Mouse (Mus musculus) cerebellum, adult 9-10 months (tissue): Measurements from ENCODE around the gene Siae.

Source experiments
- DNase-seq: peaks from one replicate; pipeline ENCODE4 v3.0.0; 2022

Siae gene

DNA sequence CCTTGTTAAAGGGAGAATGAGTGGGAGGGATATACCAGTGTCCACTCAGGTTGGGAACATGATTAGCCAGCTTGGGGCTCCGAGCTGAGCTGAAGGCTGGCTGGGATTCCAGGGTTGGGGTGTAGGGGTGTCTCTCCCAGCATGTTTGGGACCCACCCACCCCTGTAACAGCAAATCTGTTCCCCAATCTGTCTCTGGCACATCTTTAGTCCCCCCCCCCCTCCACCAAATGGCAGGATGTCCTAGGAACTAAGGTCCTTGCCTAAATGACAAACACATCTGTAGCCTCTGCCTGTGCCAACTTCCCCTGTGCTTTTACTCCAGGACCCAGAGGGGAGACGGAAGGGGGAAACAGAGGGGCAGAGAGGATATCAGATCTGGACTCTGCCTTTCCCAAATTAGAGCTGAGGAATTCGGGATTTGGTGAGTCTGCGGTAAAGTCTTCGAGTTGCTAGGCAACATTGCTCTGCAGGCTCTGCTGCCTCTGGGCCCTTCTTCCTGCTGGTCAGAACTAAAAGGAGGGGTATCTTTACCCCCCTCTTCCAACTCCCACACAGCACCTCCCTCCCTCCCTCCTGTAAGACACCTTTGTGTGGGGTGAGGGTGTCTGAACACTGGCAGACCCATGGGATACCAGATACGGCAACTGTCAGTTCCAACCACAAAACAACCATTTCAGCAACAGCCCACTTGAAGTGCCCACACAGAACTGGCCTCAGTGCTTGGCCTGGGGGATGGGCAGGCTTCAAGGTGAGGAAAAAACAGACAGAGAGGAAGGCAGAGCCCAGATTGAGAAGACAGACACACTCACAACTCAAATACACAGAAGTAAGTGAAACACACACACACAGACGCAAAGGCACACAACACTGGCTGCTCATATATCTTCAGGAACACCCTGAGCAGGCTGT, at the start of gene Siae:
Gene Siae (plus strand): TSS at position 861 of the 911 bp plus-strand sequence.
- no peak for DNase-seq

DNA sequence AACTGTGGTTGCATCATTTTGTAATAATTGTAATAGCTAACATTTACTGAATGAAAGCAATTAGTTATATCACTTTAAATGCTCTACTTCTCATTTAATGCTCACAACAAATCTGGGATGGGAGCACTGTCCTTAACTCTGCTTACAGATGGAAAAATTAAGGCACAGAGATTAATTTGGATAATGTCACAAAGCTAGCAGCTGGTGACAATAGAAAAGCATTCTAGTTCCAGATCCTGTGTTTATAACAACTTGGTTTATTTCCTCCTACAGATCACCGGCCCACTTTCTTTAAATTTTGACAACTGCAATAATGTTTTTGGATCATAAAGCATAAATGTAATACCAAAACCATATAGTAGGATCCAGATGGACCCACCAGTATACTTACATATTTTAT, 49.5 kb upstream of the Siae start:
- DNase-seq: no peak

DNA sequence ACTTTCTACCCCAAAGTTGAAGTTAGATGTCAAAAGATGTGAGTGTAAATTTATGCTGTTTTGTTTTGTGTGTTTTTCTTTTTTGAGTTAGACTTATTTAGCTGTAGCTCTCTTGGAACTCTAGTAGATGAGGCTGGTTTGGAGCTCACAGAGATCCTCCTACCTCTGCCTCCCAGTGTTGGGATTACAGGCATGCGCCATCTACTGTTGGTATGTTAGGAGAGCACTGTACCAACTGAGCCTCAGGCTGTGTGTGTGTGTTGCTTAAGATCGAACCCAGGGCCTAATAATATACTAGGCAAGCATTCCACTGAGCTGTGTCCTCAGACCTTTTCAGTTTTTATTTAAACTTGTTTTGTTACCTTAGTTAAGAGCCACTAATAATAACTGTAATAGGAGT, 43.4 kb upstream of the Siae start:
- no peak for DNase-seq

DNA sequence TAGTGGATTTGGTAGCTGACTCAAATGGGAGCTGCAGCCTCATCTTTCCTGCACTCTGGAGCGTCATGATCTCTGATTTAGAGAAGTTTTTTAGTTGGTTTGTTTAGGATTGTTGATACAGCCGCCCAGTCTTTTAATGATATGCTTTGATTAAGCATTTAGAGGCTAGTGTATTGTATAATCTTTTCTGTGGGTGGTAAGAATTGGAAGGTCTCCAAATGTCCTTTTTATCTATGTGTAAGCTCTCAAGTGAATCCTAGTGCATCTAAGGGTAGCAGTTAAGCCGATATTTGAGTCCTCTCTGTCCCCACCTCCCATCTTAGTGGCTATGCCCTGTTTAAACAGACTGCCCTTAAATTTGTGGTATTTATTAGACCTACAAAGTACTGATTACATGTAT, 41.0 kb upstream of the Siae start:
- DNase-seq: no peak

DNA sequence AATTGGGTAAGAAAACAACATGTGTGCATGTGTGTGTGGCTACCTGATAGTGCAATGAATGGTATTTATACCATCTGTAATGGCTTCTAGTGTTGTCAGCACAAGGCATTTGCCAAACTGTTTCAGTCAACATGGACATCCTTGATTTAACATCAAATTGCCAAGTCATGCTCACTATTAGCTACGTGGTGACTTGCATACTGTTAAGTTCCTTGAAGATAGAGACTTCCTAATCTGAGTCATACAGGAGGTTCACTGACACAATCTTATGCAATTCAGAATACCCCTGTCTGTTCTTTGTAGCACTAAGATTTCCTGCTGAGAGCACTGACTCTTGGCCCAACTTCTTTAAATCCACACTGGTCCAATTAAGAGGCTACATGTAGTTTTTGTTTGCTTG, 38.0 kb upstream of the Siae start:
- DNase-seq: no peak

DNA sequence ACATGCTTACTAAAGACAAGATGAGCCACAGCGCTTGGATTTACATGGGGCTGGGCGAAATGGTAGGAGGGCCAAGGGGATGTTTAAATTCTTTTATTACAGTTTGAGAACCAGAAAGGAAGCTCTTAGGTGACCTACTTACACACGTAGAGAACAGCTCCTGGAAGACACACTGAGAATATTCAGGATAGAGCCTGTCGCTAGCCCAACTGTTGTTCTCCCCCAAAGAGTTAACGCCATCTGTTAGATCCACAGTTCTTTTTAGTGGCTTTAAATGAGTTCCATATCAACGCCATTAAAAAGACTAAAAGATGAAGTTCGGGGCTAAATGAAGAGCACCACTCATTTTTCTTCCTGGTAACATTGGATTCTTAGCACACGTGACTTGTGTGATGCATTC, 36.5 kb upstream of the Siae start:
- DNase-seq: peak; percentile 67

DNA sequence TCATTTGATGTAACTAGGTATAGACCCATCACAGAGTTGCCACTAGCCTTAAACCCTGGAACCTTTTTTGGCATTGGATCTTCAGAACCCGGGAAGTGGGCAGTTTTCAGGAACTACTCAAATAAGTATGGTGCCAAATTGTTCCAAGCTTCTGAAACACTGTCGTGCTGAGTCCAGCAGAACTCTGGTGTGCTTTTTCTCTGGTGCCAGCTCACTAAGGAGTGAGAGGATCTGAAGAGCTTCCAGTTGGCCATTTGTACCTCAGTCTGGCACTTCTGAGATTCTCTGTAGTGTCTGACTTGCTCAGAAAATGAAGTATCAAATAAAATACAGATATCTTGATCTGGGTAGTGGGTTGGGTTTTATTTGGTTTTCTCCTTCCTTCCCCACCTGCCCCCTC, 35.5 kb upstream of the Siae start:
- DNase-seq: peak; percentile 49

DNA sequence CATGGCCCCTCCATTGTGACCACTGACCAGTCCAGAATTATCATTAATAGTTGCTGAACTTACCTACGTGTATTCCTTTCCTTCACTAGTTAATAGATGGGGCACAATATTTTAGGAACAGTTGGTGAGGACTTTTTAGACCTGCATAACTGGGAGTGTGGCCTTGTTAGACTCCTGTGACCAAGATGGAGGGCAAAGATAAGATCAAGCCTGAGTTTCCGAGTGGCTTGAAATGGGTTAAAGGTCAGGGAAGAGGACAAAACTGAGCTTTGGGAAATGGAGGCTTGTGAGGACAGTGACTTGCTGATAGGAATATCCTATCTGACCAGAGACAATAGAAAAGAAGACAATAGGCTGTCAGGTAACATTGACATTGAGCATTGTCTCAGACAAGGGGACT, 30.0 kb upstream of the Siae start:
- DNase-seq: no peak

DNA sequence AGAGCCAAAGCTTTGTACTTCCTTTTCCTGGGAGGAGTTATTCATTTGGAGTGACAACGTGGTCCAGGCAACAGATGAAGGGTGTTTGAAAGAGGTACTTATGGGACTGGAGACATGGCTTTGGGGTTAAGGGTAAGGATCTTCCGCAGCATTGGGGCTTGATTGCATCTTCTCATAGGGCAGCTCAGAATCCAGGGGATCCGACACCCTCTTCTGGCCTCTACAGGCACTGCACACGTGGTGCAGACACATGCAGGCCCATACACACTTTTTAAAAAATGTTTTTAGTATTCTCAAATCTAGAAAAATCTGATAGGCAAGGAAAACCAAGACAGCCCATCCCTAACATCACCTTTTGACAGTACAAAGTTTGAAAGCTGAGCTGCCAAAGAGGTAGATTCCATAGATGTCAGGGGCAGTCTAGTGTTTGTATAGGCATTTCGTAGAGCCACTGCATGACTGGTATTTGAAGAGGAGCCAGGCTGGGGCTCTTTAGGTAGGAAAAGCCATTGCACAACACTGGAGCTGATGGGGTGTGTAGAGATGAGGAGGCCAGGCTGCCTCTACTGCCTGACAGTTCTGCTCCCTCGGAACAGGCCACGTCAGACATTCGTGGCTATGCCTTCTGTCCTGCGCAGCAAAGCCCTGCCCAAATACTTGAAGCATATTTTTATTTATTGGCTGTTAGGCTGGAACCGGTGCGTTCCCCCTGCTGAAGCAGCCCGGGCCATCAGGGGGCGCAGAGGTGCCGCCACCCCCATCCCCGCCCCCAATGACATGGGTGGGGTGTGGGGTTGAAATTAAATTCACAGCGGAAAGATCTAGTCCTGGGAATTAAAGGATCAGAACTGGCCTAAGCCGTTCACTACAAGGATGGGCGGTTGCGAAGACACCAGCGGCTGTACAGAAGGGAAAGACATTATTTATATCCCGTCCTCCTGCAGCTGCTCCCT, 28.8 kb upstream of the Siae start:
- DNase-seq: no peak

DNA sequence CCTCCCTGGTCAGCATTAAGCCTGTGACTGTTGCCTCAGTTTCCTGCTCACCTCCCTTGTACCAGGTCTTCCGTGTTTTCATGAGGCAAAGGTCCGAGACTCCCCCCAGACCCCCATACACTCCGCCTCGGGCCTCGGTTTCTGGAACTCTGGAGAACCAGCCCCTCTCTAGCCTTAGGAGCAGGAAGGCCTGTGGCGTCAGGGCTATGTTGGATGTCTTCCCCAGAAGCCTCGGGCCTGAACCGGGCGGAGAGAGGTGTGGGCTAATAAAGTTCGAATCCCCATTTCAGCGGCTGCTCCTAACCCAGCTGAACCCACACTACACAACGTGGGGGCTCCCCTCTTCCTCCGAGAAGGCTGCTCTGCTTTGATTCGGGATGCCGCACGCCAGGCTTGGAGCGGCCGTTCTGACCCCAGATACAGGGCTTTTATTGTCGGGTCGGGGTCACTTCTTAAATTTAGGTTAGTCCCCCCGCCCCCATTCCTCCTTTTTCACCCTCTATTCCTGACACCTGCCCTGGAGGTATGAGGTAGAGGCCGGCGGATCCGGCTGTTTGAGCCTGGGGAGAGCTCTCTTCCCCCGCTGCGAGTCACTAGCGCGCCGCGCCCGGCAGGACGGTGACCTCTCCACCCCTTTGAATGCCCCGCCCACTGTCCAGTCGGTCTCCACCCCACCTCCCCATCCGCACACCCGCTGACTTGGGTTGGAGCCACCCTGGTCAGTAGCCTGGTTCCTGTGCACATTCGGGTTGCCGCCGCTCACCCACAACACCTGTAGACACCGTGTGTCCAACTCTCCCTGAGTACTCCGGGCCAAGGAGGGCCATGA, 27.9 kb upstream of the Siae start, which contains the start of gene Esam:
Gene Esam (plus strand): TSS at position 683 of the 829 bp plus-strand sequence.
- DNase-seq: no peak

DNA sequence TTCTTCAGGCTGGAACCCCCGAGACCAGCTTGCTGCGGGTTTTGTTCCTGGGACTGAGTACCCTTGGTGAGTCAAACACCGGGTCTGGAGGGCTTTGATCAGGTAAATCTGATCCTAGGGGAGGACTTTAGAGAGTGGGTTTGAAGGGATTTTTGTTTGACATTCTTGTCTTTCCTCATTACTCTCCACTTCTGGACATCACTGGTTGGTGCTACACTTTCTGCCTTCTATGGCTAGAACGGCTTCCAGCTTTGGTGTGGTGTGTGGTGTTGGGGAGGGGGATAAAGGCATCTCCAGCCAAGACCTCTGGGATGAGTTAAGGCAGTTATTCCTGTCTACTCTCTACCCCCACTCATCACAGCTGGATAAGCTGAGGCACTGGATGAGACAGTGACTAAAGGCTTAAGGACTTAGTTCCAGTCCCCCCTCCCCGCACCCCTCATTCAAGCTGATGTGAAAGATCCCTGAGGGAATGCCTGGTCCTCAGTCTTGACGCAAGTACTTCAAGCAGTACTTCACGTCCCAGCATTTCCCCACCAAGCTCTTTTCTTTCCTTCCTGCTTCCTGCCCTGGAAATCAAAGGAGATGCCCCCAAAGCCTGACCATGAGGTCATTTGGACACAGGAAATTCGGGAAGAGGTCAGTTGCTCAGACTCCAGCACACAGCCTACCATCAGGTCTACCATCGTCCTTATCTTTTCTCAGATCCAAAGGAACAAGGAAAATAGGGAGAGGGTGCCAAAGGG, 27.1 kb upstream of the Siae start:
- no peak for DNase-seq

DNA sequence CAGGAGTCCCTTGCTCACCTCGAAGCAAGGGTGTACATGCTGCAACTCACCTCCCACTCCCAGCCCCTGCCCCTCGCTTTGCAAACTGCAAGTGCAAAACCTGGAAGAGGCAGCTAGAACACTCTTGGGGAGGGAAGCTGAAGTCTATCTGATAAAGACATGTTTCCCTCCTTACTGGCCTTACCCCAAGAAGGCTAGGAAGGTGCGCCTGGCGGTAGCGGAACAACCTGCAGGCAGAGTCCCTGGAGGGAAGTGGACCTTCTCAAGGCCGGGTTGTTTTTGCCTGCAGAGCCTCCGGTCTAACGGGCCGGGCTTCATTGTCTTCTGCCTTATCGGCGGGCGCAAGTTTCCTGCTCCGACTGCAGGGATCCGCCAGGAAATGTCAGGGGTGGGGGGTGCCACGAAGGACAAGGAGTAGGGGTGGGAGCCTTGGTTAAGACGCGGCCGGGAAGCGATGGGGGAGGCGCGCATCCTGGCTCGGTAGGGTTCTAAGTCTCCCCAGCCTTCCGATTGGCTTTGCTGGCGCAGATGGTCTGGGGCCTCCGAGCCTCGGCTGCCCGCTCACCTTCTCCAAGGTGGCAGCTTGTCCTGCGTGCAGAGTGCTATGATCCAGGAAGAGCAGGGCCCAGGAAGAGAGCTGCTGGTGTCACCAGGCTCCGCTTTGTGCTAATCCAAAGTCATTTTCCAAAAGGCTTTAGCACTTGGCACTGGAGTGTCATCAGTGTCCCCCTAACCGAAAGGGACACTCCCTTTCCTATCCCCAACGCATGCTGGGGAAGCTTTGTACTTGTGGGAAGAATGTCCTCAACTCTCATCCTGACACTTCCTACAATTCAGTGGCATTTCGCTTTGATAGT, 25.2 kb upstream of the Siae start:
- peak; percentile 63 for DNase-seq

DNA sequence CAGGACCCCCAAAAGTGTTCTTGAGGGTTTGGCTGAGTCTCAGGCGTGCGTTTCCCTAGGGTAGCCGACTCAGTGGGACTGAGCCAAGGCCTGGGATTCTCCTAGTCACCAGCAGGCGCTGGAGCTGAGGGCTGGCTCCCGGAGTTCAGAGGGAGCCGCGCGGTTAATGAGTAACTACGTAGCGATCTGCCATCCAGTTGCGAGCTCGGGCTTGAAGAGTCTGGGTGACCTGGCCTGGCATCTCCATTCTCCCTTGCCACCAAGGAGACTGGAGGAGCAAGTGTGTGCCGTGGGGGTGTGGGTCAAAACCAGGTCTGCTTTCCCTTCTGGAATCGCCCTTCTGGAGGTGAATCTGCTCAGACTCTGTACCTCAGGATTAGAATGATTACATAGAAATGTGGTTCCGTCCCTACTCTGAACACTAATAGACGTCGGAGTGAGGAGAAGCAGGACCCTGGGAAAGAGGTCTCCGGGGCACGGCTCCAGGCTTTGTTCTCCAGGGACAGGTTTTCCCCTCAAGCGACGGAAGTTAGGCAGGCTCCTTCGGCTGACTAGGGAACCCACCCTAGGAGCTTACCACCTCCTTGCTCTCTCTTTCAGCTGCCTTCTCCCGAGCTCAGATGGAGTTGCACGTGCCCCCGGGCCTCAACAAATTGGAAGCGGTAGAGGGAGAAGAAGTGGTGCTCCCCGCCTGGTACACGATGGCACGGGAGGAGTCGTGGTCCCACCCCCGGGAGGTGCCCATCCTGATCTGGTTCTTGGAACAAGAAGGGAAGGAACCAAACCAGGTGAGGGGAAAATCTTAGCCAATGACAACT, 24.4 kb upstream of the Siae start:
- DNase-seq: no peak

DNA sequence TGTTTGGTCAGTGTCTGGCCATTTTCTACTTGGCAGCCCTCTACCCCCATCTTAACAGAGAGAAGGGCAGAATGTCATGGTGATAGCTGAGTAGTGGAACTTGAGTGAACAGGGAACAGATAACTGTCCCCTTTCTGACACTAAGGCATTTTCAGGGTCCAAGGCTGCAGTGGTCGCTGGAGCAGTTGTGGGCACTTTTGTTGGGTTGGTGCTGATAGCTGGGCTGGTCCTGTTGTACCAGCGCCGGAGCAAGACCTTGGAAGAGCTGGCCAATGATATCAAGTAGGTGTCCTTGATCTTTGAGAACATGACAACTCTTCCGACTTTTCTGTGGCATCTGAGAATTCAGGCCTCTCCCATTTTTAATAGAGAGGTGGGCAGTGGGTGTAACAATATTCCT, 18.6 kb upstream of the Siae start:
- no peak for DNase-seq

DNA sequence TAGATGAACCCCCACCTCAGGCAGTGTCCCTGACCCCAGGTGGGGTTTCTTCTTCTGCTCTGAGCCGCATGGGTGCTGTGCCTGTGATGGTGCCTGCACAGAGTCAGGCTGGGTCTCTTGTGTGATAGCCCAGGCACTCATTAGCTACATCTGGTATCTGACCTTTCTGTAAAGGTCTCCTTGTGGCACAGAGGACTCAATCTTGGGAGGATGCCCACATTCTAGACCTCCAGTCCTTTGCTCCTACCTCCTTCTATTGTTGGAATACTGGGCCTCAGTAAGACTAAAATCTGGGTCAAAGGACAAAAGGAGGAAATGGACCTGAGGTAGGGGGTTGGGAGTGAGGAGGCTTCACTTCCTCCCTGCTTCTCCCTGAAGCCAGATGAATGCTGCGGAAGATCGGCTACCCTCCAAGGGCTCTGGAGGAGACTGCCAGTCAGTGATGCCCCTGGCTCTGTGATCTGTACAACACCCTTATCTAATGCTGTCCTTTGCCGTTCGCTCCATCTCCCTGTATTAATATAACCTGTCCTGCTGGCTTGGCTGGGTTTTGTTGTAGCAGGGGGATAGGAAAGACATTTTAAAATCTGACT, 17.7 kb upstream of the Siae start:
- no peak for DNase-seq

DNA sequence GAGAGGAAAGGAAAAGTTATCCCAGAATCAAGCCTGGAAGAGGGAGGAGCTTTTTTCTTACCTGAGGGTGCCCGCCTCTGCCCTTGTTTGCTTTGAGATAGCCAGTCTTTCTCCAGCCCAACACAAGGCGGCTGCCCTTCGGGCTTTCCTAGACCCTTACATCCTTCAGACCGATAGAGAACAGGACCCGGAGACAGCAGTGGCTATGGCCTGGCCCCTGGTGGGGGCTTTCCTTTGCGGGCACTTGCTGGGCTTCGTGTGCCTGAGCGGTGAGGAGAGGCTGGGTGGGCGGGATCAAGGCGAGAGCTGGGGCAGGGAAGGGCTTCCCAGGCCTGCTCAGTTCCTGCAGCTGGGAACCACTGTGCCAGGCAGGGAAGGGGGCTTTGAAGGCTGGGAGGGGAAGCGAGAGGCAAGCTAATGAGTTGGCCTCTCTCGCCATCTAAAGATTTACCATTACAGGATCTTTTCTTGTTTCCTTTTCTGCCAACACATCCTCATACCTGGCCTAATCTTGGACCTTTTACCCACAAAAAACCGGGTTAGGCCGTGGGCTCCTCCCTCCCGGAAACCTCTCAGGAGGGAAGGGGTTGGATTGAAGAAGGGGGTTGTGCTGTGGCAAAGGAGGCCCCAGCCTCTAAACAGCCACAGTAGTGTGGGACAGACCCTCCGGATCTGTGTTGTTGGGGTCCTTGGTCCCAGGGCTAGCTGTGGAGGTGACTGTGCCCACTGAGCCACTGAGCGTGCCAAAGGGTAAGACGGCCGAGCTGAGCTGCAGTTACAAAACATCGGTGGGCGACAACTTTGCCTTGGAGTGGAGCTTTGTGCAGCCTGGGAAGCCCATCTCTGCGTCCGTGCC, 16.1 kb upstream of the Siae start, which contains the start of gene Vsig2:
Gene Vsig2 (plus strand): TSS at position 86 of the 856 bp plus-strand sequence.
- DNase-seq: no peak

DNA sequence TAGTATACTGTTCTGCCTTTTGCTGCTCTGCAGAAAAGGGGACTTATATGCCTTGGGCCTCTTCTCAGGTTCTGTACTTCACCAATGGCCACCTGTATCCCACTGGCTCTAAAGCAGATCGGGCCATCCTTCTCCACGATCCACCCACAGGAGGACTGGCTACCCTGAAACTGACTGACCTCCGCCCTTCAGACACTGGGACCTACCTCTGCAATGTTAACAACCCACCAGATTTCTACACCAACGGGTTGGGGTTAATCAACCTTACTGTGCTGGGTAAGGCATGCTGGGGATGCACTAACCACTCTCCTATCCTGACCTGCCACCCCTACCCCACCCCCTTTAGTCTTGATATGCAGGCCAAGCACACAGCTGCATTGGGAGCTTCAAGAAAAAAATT, 15.3 kb upstream of the Siae start:
- DNase-seq: no peak
